Mouse (Mus musculus) embryonic stem cell, embryonic (primary cell): Measurements from ENCODE around the gene Iqsec1.

Experiments
- CTCF ChIA-PET, 4 experiments: fragments of 300-600 bp in 2 of 4; fragments of 350-600 bp in 2 of 4; sonication (Branson Sonifier 250); formaldehyde crosslinking; loops; one replicate each; lab custom pipeline; 2022; ENCODE audit warnings: inconsistent platforms in 2 of 4; lab: Charles Lee
- POLR2A ChIA-PET, 4 experiments: fragments of 300-600 bp in 2 of 4; fragments of 350-600 bp in 2 of 4; sonication (Branson Sonifier 250); formaldehyde crosslinking; loops; one replicate each; lab custom pipeline; 2022; ENCODE audit warnings: antibody characterized with exemption in 4 of 4, inconsistent platforms in 1 of 4; lab: Charles Lee

Gene Iqsec1

GRCm38 (mm10) chr6:90762120-90762736 is 226.3 kb downstream of the Iqsec1 start:
- POLR2A ChIA-PET: no interaction called here
- CTCF ChIA-PET: interaction anchor here in 1 of 4 experiments (1.2 kb wide), 1 partner anchor 25 kb away, joined by 4 read pairs; no protein-coding TSS in a partner anchor

GRCm38 (mm10) chr6:90761301-90762056 is 227.0 kb downstream of the Iqsec1 start:
- CTCF ChIA-PET: interaction anchor here in 3 of 4 experiments (1.1 to 2.0 kb wide), 3 partner anchors 24 to 108 kb away, joined by 3 to 8 read pairs (median 4); no protein-coding TSS in a partner anchor
- POLR2A ChIA-PET: interaction anchor here in 3 of 4 experiments (0.5 to 1.3 kb wide), 5 partner anchors 12 to 416 kb away, joined by 3 to 4 read pairs (median 4); no protein-coding TSS in a partner anchor

- POLR2A ChIA-PET: interaction anchor here in 3 of 4 experiments (0.5 to 1.3 kb wide), 5 partner anchors 12 to 416 kb away, joined by 3 to 4 read pairs (median 4); no protein-coding TSS in a partner anchor
These were observed 227.6 kb downstream of the Iqsec1 start for GRCm38 (mm10) chr6:90760886-90761285.

GRCm38 (mm10) chr6:90759754-90760153 is 228.7 kb downstream of the Iqsec1 start:
- ChIA-PET CTCF (interaction anchor here in 3 of 4 experiments (0.6 to 2.0 kb wide), 2 partner anchors 22 to 344 kb away, joined by 4 to 8 read pairs (median 6); no protein-coding TSS in a partner anchor), POLR2A (interaction anchor here in 2 of 4 experiments (0.6 to 1.4 kb wide), 4 partner anchors 9 to 30 kb away, joined by 3 to 8 read pairs (median 3); no protein-coding TSS in a partner anchor)

More at GRCm38 (mm10) chr6:90760886-90761285, 227.6 kb downstream of the Iqsec1 start:
- CTCF ChIA-PET: interaction anchor here in 3 of 4 experiments (1.1 to 2.0 kb wide), 2 partner anchors 23 to 107 kb away, joined by 3 to 8 read pairs (median 6); no protein-coding TSS in a partner anchor

GRCm38 (mm10) chr6:90758155-90758554 is 230.3 kb downstream of the Iqsec1 start:
- CTCF ChIA-PET: interaction anchor here in 2 of 4 experiments (0.9 to 1.5 kb wide), 2 partner anchors 20 to 21 kb away, joined by 3 to 4 read pairs; no protein-coding TSS in a partner anchor
- POLR2A ChIA-PET: no interaction called here

- POLR2A ChIA-PET: no interaction called here
- CTCF ChIA-PET: interaction anchor here in 2 of 4 experiments (0.5 to 1.5 kb wide), 4 partner anchors 20 to 1240 kb away, joined by 3 to 4 read pairs (median 4); no protein-coding TSS in a partner anchor
These were observed 231.0 kb downstream of the Iqsec1 start for GRCm38 (mm10) chr6:90757427-90757883.

GRCm38 (mm10) chr6:90756561-90756960 is 231.9 kb downstream of the Iqsec1 start:
- POLR2A ChIA-PET: no interaction called here
- CTCF ChIA-PET: interaction anchor here in 3 of 4 experiments (0.6 to 1.5 kb wide), 6 partner anchors 16 to 93 kb away, joined by 3 to 4 read pairs (median 4); no protein-coding TSS in a partner anchor

- CTCF ChIA-PET: interaction anchor here in 3 of 4 experiments (1.0 to 1.4 kb wide), 4 partner anchors 15 to 18 kb away, joined by 3 to 4 read pairs (median 4); no protein-coding TSS in a partner anchor
- POLR2A ChIA-PET: no interaction called here
These were observed 232.9 kb downstream of the Iqsec1 start for GRCm38 (mm10) chr6:90755613-90755941.

- CTCF ChIA-PET: interaction anchor here in 2 of 4 experiments (1.0 to 1.4 kb wide), 3 partner anchors 14 to 18 kb away, joined by 3 to 4 read pairs (median 4); no protein-coding TSS in a partner anchor
- POLR2A ChIA-PET: no interaction called here
These were observed 233.4 kb downstream of the Iqsec1 start for GRCm38 (mm10) chr6:90754927-90755612.

- ChIA-PET POLR2A (interaction anchor here in 1 of 4 experiments (0.6 kb wide), 1 partner anchor 247 kb away, joined by 3 read pairs; no protein-coding TSS in a partner anchor), CTCF (interaction anchor here in 1 of 4 experiments (2.0 kb wide), 1 partner anchor 16 kb away, joined by 6 read pairs; no protein-coding TSS in a partner anchor)
These were observed 234.4 kb downstream of the Iqsec1 start for GRCm38 (mm10) chr6:90754093-90754492.

GRCm38 (mm10) chr6:90753656-90754055 is 234.8 kb downstream of the Iqsec1 start:
- ChIA-PET CTCF (interaction anchor here in 3 of 4 experiments (0.9 to 2.6 kb wide), 2 partner anchors 16 kb away, joined by 3 to 8 read pairs (median 6); no protein-coding TSS in a partner anchor), POLR2A (interaction anchor here in 1 of 4 experiments (0.6 kb wide), 1 partner anchor 247 kb away, joined by 3 read pairs; no protein-coding TSS in a partner anchor)

- CTCF ChIA-PET: interaction anchor here in 3 of 4 experiments (0.5 to 2.6 kb wide), 3 partner anchors 14 to 125 kb away, joined by 3 to 8 read pairs (median 3); no protein-coding TSS in a partner anchor
- POLR2A ChIA-PET: interaction anchor here in 2 of 4 experiments (1.2 to 1.4 kb wide), 3 partner anchors 8 to 52 kb away, joined by 3 to 5 read pairs (median 3); no protein-coding TSS in a partner anchor
These were observed 236.9 kb downstream of the Iqsec1 start for GRCm38 (mm10) chr6:90751624-90752023.

GRCm38 (mm10) chr6:90750091-90750490 is 238.4 kb downstream of the Iqsec1 start:
- ChIA-PET POLR2A (interaction anchor here in 2 of 4 experiments (0.6 to 1.6 kb wide), 2 partner anchors 12 kb away, joined by 3 to 5 read pairs; no protein-coding TSS in a partner anchor), CTCF (interaction anchor here in 3 of 4 experiments (1.8 to 4.7 kb wide), 3 partner anchors 12 to 13 kb away, joined by 7 to 31 read pairs (median 16); no protein-coding TSS in a partner anchor)

- ChIA-PET POLR2A (interaction anchor here in 3 of 4 experiments (0.9 to 1.6 kb wide), 5 partner anchors 10 to 367 kb away, joined by 3 to 5 read pairs (median 4); partner anchors contain the start of gene Nup210 (in 1 of the 3)), CTCF (interaction anchor here in 3 of 4 experiments (1.8 to 4.7 kb wide), 3 partner anchors 12 kb away, joined by 7 to 31 read pairs (median 16); no protein-coding TSS in a partner anchor)
These were observed 239.0 kb downstream of the Iqsec1 start for GRCm38 (mm10) chr6:90749414-90749937.

- CTCF ChIA-PET: interaction anchor here in 3 of 4 experiments (1.8 to 4.7 kb wide), 3 partner anchors 11 to 12 kb away, joined by 7 to 31 read pairs (median 16); no protein-coding TSS in a partner anchor
These were observed 239.5 kb downstream of the Iqsec1 start for GRCm38 (mm10) chr6:90748976-90749375.

GRCm38 (mm10) chr6:90746331-90746864 is 242.1 kb downstream of the Iqsec1 start:
- ChIA-PET CTCF (interaction anchor here (0.6 to 4.7 kb wide), 4 partner anchors 9 to 11 kb away, joined by 3 to 31 read pairs (median 12); no protein-coding TSS in a partner anchor), POLR2A (interaction anchor here in 2 of 4 experiments (1.1 to 1.3 kb wide), 2 partner anchors 9 kb away, joined by 3 to 6 read pairs; no protein-coding TSS in a partner anchor)

More at GRCm38 (mm10) chr6:90748976-90749375, 239.5 kb downstream of the Iqsec1 start:
- POLR2A ChIA-PET: interaction anchor here in 3 of 4 experiments (0.9 to 1.6 kb wide), 4 partner anchors 11 to 368 kb away, joined by 3 to 5 read pairs (median 4); partner anchors contain the start of gene Nup210 (in 1 of the 3)
